Mouse (Mus musculus) bone marrow, adult 2 months (tissue): ENCODE measurements at regions not wholly inside any gene's neighbourhood (a gene's known extent, or its start where the extent isn't known, plus 50 kb on each side); places are given as distances from the start of the nearest gene placed in this dataset.
A peak's percentile ranks its signal among the peaks of the same experiment; 100 is the strongest.

Experiments
- H3K27ac ChIP-seq: fragments of 200-500 bp; 2 replicates; pipeline ENCODE4 v1.5.1; 2012; ENCODE audit warnings: low read depth, mild to moderate bottlenecking, control low read depth, inconsistent platforms, low read length; ENCODE audit not compliant: control insufficient read depth, poor library complexity, insufficient read depth
- H3K4me1 ChIP-seq: fragments of 200-500 bp; 2 replicates; pipeline ENCODE4 v1.6.1; 2011; ENCODE audit warnings: low read length; ENCODE audit not compliant: control insufficient read depth, insufficient read depth
- H3K4me3 ChIP-seq: fragments of 200-500 bp; replicated peaks from 2 replicates; pipeline ENCODE3; 2011; ENCODE audit warnings: mild to moderate bottlenecking, low read depth, low read length, control low read depth; ENCODE audit not compliant: control insufficient read depth
- CTCF ChIP-seq: fragments of 200-500 bp; IDR thresholded peaks from 2 replicates; pipeline ENCODE4 v1.5.1; 2011; ENCODE audit warnings: low read length, control low read depth; ENCODE audit not compliant: control insufficient read depth, insufficient read depth
- POLR2A ChIP-seq: fragments of 200-500 bp; IDR thresholded peaks from 2 replicates; pipeline ENCODE4 v1.6.1; 2011; ENCODE audit warnings: low read depth, mild to moderate bottlenecking, control low read depth, low read length, borderline replicate concordance; ENCODE audit not compliant: control insufficient read depth
- WGBS: fragments of 180-500 bp; shearing (Covaris S2); methylation state at CpG from one replicate; pipeline ENCODE4 v1.1.7; 2018; 5-methylcytosine and 5-hydroxymethylcytosine counted together

DNA sequence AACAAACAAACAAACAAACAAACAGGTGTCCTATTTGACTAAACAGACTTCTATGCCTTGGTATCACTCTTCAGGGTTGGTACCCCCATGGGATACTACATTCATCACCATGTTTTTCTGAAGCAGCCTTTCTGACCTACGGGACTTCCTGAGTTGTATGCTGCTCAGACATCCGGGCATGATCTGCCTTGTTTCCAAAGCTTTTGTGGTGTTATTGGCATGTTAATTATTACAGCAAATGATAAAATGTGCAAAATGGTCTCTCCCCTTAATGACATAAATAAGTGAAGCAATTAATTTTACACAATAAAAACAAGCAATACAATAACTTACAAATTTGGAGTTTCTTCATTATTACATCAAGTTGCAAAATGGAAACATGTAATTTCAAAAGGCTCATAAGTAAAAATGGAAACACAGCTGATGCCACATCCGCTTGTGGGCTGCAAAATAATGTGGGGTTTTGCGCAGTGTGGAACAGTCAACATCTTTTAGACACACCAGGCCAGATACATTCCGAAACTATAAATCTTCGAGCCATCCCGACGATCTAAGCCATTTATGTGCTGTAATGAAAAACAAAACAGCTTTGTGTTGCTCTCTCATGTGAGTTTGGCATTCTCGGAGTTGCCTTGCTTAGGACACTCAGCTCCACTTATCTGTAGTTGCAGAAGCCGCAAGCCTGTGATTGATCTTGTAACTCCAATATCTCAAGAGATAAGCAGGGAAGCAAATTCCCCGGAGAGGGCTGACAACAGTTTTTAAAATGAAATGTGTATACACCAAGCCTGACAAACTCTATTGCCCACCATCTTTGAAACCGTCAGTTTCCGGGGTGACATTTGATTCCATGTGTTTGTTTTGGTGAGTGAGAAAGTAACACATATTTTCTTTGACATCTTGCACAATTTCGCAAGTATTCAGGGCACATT, 121.3 kb downstream of the Cdca7 start:
- WGBS = 57% methylated on average over 14 of the region's 14 CpGs
- TF ChIP-seq POLR2A (no peak), CTCF (no peak)
- Histone ChIP-seq H3K4me3 (no peak overlapping the region), H3K27ac (peak overlapping the region; percentile 15; the same call in 1 of the 2 replicates), H3K4me1 (peaks cover 3% of the 10 kb centered on the region; the same call in 1 of the 2 replicates)

DNA sequence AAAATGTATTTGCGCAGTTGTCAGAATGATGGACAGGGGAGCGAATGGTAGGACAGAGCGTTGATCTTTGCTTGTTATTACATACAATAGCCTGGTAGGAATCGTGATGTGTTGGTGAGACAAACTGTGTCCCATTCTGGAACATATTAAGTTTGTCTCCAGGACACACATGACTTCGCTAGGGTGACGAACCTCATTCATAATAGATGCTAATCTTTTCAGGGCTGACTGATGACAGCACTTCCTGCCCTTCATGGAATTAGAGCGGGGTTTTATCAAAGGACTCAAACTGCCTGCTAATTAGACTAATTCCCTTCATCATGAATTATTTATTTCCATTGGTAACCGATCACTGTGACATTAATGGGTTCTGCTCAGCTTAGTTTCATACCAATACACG, 122.0 kb downstream of the Cdca7 start:
- H3K27ac ChIP-seq = no peak overlapping the region
- no peak overlapping the region for H3K4me3 ChIP-seq
- 87% methylated on average over 9 of the region's 9 CpGs for WGBS
- H3K4me1 ChIP-seq = peaks cover 3% of the 10 kb centered on the region; the same call in 1 of the 2 replicates
- TF ChIP-seq POLR2A = no peak
- TF ChIP-seq CTCF = no peak

DNA sequence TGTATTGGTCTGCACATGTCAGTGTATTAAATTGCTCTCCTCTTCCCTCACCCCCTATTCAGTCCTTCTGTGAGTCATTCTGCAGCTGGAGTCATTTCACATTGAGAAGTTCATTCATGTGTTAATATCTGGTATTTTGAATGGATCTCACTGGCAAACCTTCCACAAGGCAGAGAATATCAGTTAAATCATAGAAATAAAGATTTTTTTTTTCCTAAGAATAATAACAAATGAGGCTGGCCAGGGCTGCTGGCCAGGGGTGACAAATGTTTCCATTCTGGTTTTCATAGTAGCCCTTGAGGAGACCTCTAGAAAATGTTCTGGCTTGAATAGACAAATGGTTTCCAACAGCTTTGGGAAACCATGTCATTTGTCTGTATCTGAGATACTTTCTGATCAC, 124.8 kb downstream of the Cdca7 start:
- TF ChIP-seq CTCF = no peak
- no peak for TF ChIP-seq POLR2A
- no peak overlapping the region for H3K4me3 ChIP-seq
- H3K4me1 ChIP-seq = peaks cover 3% of the 10 kb centered on the region; the same call in 1 of the 2 replicates
- H3K27ac ChIP-seq = no peak overlapping the region

DNA sequence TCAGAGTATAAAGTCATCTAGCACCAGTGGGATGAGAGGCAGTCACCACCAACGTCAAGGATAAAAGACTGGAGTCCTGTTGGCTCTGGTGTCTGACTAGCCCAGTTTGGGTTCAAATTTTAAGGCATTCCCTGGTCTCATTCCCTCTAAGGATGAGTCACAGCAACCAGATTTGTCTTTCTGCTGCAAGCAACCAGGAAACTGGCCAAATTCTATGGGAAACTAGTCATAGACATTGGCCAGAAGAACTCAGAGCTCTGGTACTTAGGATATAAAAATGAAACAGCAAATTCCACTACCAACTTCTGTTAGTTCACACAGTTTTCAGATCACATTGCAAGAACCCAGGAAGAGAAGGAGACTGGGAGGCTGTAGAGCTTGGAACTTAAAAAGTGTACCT, 126.2 kb downstream of the Cdca7 start:
- peaks cover 3% of the 10 kb centered on the region; the same call in 1 of the 2 replicates for H3K4me1 ChIP-seq
- no peak for TF ChIP-seq CTCF
- TF ChIP-seq POLR2A = no peak
- H3K4me3 ChIP-seq = no peak overlapping the region
- WGBS = 60% methylated on average over 1 of the region's 1 CpGs
- H3K27ac ChIP-seq = no peak overlapping the region

DNA sequence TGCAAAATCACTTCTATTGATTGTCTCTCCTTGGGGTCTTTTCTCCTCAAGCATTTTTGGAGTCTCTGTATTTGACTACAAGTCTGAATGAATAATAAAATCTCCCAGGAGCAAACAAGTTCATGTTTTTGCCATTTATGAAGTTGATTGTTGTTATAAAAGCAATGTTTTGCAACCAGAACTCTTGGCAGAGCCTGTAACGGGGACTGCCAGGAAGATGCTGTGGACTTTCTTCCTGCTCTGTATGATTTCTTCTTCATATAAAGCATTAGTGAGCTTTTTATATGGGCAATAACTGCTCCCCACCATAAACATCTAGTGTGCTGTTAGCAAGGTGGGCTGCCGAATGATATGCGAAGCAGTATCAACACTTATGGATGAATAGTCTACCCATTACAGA, 136.3 kb downstream of the Cdca7 start:
- H3K4me3 ChIP-seq = no peak overlapping the region
- TF ChIP-seq POLR2A (no peak), CTCF (no peak)
- WGBS = 83% methylated on average over 3 of the region's 3 CpGs
- H3K27ac ChIP-seq = no peak overlapping the region
- no peaks in the 10 kb centered on the region; the same call in 1 of the 2 replicates for H3K4me1 ChIP-seq

DNA sequence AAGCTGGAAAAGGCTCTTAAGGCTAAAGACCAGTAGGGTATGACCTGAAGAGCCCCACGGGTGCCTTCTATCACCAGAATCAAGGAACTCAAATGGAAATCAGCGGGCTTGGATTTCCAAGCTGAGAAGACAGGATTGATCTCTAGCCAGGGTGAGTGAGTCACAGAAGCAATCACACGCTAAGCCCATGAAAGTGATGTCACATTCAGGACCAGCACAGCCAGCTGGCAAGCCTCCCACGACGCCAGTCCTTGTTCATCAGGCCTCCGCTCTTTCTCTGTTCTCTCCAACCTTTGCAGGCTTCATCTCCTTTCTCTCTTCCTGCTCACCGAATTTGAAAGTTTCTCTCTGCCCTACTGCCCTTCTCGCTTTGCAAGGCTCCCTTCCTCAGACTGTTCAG, 138.3 kb downstream of the Cdca7 start:
- Histone ChIP-seq H3K27ac (no peak overlapping the region), H3K4me3 (no peak overlapping the region), H3K4me1 (no peaks in the 10 kb centered on the region; the same call in 1 of the 2 replicates)
- 75% methylated on average over 8 of the region's 8 CpGs for WGBS
- TF ChIP-seq POLR2A = no peak
- TF ChIP-seq CTCF = no peak

DNA sequence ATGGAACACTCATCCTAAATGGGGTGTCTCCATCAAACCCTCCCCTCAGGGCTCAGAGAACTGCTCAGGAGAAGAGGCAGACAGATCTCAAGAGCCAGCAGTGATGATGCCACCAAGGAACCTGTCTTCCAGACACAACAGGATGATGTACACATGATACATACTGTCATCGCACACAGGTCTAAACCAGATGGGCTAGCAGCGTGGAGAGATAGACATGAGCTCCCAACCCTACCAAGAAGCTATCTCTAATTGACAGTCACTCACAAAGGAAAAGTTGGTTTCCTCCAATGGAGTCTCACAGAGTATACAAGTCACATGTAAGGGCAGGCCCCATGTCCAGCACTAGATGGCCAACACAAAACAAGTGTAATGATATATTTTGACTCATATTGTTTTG, 139.9 kb downstream of the Cdca7 start:
- TF ChIP-seq CTCF = no peak
- TF ChIP-seq POLR2A = no peak
- Histone ChIP-seq H3K27ac (no peak overlapping the region), H3K4me3 (no peak overlapping the region), H3K4me1 (no peaks in the 10 kb centered on the region; the same call in 1 of the 2 replicates)
- WGBS = 73% methylated on average over 2 of the region's 2 CpGs

DNA sequence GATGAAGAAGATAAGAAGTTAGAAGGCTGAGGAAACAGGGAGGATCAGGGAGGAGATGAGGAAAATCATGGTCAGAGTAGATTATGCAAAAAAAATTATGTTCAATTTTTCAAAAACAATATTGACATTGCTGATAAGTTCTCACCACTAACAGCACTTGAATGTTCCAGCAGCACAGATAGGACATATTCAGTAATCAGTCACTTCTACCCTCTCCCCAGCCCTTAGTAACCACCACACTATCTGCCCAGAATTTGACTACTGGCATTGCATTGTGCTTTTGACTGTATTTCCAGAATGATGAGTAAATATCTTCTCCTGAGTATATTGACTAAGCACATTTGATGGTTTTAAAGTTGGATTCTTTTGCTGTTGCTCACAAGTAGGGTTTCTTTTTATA, 140.5 kb downstream of the Cdca7 start:
- H3K4me1 ChIP-seq = no peaks in the 10 kb centered on the region; the same call in 1 of the 2 replicates
- TF ChIP-seq CTCF (no peak), POLR2A (no peak)
- H3K27ac ChIP-seq = no peak overlapping the region
- H3K4me3 ChIP-seq = no peak overlapping the region
